Mouse (Mus musculus) heart, embryonic 11.5 days (tissue): ENCODE measurements at regions not wholly inside any gene's neighbourhood (a gene's known extent, or its start where the extent isn't known, plus 50 kb on each side); places are given as distances from the start of the nearest gene placed in this dataset.
"Not testable (repeated sequence)": the region's sequence is repeated elsewhere in the genome, so short reads cannot be mapped to it uniquely, and the experiment has no call there.

Source experiments
- ATAC-seq: fragments of 200-750 bp; cut with Nextera tagmentation; replicated peaks from 2 replicates; pipeline ENCODE4 v1.8.0; 2017; ENCODE audit warnings: moderate library complexity; ENCODE audit not compliant: insufficient number of reproducible peaks, low FRiP score, low TSS enrichment
- H3K27ac ChIP-seq: fragments of 300-500 bp; sonication (generic); 2 replicates; pipeline ENCODE4 v1.5.1; 2014; ENCODE audit warnings: mild to moderate bottlenecking, low read depth, low read length
- H3K27me3 ChIP-seq: fragments of 300-500 bp; sonication (generic); 2 replicates; pipeline ENCODE4 v1.6.1; 2014; ENCODE audit warnings: mild to moderate bottlenecking, low read length, mixed read lengths; ENCODE audit not compliant: control insufficient read depth, insufficient read depth
- H3K36me3 ChIP-seq: fragments of 300-500 bp; sonication (generic); 2 replicates; pipeline ENCODE4 v1.6.1; 2014; ENCODE audit warnings: mild to moderate bottlenecking, low read length, moderate library complexity, mixed read lengths; ENCODE audit not compliant: control insufficient read depth, insufficient read depth
- H3K4me1 ChIP-seq: fragments of 300-500 bp; sonication (generic); 2 replicates; pipeline ENCODE4 v1.6.1; 2014; ENCODE audit warnings: low read length; ENCODE audit not compliant: control insufficient read depth, insufficient read depth
- H3K4me2 ChIP-seq: fragments of 300-500 bp; sonication (generic); 2 replicates; pipeline ENCODE4 v1.6.1; 2014; ENCODE audit warnings: mild to moderate bottlenecking, moderate library complexity
- H3K4me3 ChIP-seq: fragments of 300-500 bp; sonication (generic); 2 replicates; pipeline ENCODE4 v1.5.1; 2014; ENCODE audit warnings: low read depth, low read length
- H3K9ac ChIP-seq: fragments of 300-500 bp; sonication (generic); 2 replicates; pipeline ENCODE4 v1.6.1; 2014; ENCODE audit warnings: mild to moderate bottlenecking, low read depth, low read length, moderate library complexity
- H3K9me3 ChIP-seq: fragments of 300-500 bp; sonication (generic); replicated peaks from 2 replicates; pipeline ENCODE4 v1.6.1; 2016; ENCODE audit warnings: low read length; ENCODE audit not compliant: control insufficient read depth
- WGBS: fragments of 180-500 bp; shearing (Covaris S2); extraction: QIAGEN DNeasy Blood & Tissue Kit; methylation state at CpG from one replicate; pipeline ENCODE4 v1.1.7; 2014; ENCODE audit not compliant: insufficient replicate concordance; 5-methylcytosine and 5-hydroxymethylcytosine counted together

GRCm38 (mm10) chr12:82078740-82079139 is 90.4 kb upstream of the Sipa1l1 start:
- Histone ChIP-seq H3K27me3 (no peaks in the 10 kb centered on the region), H3K4me1 (0 out of 2 replicates have a peak, but pooled peaks cover 3% of the 10 kb centered on the region), H3K27ac (no peak overlapping the region), H3K9ac (no peak overlapping the region), H3K4me3 (no peak overlapping the region), H3K36me3 (no peaks in the 10 kb centered on the region), H3K9me3 (no peaks in the 10 kb centered on the region), H3K4me2 (no peak overlapping the region)
- ATAC-seq: no peak

GRCm38 (mm10) chr12:82080196-82080880 is 88.8 kb upstream of the Sipa1l1 start:
- ATAC-seq: no peak
- no peak overlapping the region for H3K4me2 ChIP-seq
- WGBS: 78% methylated on average over 6 of the region's 6 CpGs

GRCm38 (mm10) chr12:82082596-82082995 is 86.5 kb upstream of the Sipa1l1 start:
- not testable (repeated sequence) for H3K9ac ChIP-seq, H3K4me2 ChIP-seq, H3K4me1 ChIP-seq, H3K9me3 ChIP-seq, H3K36me3 ChIP-seq, H3K4me3 ChIP-seq, H3K27me3 ChIP-seq, H3K27ac ChIP-seq, ATAC-seq
- 89% methylated on average over 4 of the region's 4 CpGs for WGBS

More at GRCm38 (mm10) chr12:82080196-82080880, 88.8 kb upstream of the Sipa1l1 start:
- no peak overlapping the region for H3K9ac ChIP-seq
- no peak overlapping the region for H3K27ac ChIP-seq
- H3K9me3 ChIP-seq: no peaks in the 10 kb centered on the region
- no peak overlapping the region for H3K4me3 ChIP-seq
- no peaks in the 10 kb centered on the region for H3K27me3 ChIP-seq
- 0 out of 2 replicates have a peak, but pooled peaks cover 3% of the 10 kb centered on the region for H3K4me1 ChIP-seq
- no peaks in the 10 kb centered on the region for H3K36me3 ChIP-seq

- ATAC-seq: no peak
- no peak overlapping the region for H3K9ac ChIP-seq
- H3K4me2 ChIP-seq: no peak overlapping the region
- H3K27ac ChIP-seq: no peak overlapping the region
- no peaks in the 10 kb centered on the region for H3K36me3 ChIP-seq
- H3K4me3 ChIP-seq: no peak overlapping the region
- H3K27me3 ChIP-seq: no peaks in the 10 kb centered on the region
- no peaks in the 10 kb centered on the region for H3K4me1 ChIP-seq
- no peaks in the 10 kb centered on the region for H3K9me3 ChIP-seq
- 47% methylated on average over 7 of the region's 7 CpGs for WGBS
Observed at GRCm38 (mm10) chr12:82085771-82086400, 83.2 kb upstream of the Sipa1l1 start.

GRCm38 (mm10) chr12:82086441-82086840 is 82.7 kb upstream of the Sipa1l1 start:
- H3K9ac ChIP-seq: no peak overlapping the region
- ATAC-seq: no peak
- no peak overlapping the region for H3K4me3 ChIP-seq
- no peaks in the 10 kb centered on the region for H3K4me1 ChIP-seq
- no peaks in the 10 kb centered on the region for H3K36me3 ChIP-seq
- H3K27ac ChIP-seq: no peak overlapping the region
- H3K4me2 ChIP-seq: no peak overlapping the region
- no peaks in the 10 kb centered on the region for H3K27me3 ChIP-seq
- no peaks in the 10 kb centered on the region for H3K9me3 ChIP-seq

- H3K4me2 ChIP-seq: no peak overlapping the region
- no peak overlapping the region for H3K9ac ChIP-seq
- no peak overlapping the region for H3K4me3 ChIP-seq
- WGBS: 86% methylated on average over 6 of the region's 6 CpGs
- no peak overlapping the region for H3K27ac ChIP-seq
- no peaks in the 10 kb centered on the region for H3K36me3 ChIP-seq
- no peaks in the 10 kb centered on the region for H3K4me1 ChIP-seq
- H3K27me3 ChIP-seq: no peaks in the 10 kb centered on the region
- no peaks in the 10 kb centered on the region for H3K9me3 ChIP-seq
- ATAC-seq: no peak
Observed at GRCm38 (mm10) chr12:82089288-82089687, 79.8 kb upstream of the Sipa1l1 start.

GRCm38 (mm10) chr12:82093317-82093716 is 75.8 kb upstream of the Sipa1l1 start:
- Histone ChIP-seq H3K9me3 (no peaks in the 10 kb centered on the region), H3K27me3 (no peaks in the 10 kb centered on the region), H3K4me3 (no peak overlapping the region), H3K27ac (no peak overlapping the region), H3K4me1 (no peaks in the 10 kb centered on the region), H3K36me3 (no peaks in the 10 kb centered on the region), H3K9ac (no peak overlapping the region), H3K4me2 (no peak overlapping the region)
- 64% methylated on average over 7 of the region's 7 CpGs for WGBS
- ATAC-seq: no peak

- no peak overlapping the region for H3K27ac ChIP-seq
- no peaks in the 10 kb centered on the region for H3K9me3 ChIP-seq
- H3K4me3 ChIP-seq: no peak overlapping the region
- H3K4me1 ChIP-seq: no peaks in the 10 kb centered on the region
- H3K36me3 ChIP-seq: no peaks in the 10 kb centered on the region
- H3K9ac ChIP-seq: no peak overlapping the region
- H3K27me3 ChIP-seq: no peaks in the 10 kb centered on the region
- no peak overlapping the region for H3K4me2 ChIP-seq
- 85% methylated on average over 1 of the region's 1 CpGs for WGBS
- ATAC-seq: no peak
Observed at GRCm38 (mm10) chr12:82095396-82095795, 73.7 kb upstream of the Sipa1l1 start.

GRCm38 (mm10) chr12:82097126-82097525 is 72.0 kb upstream of the Sipa1l1 start:
- no peak overlapping the region for H3K4me3 ChIP-seq
- WGBS: 85% methylated on average over 6 of the region's 6 CpGs
- H3K36me3 ChIP-seq: no peaks in the 10 kb centered on the region
- H3K27me3 ChIP-seq: no peaks in the 10 kb centered on the region
- H3K4me2 ChIP-seq: no peak overlapping the region
- no peak for ATAC-seq
- H3K4me1 ChIP-seq: no peaks in the 10 kb centered on the region
- no peaks in the 10 kb centered on the region for H3K9me3 ChIP-seq
- no peak overlapping the region for H3K27ac ChIP-seq
- no peak overlapping the region for H3K9ac ChIP-seq
